Mouse (Mus musculus) central nervous system, embryonic 11.5 days (tissue): Measurements from ENCODE around the gene Naip5. TPM values are rescaled to one million over a fixed set of nuclear protein-coding genes. Genes with fewer than 3 reads are reported as not detected.

ENCODE experiments used
- polyA plus RNA-seq: library from polyadenylated mRNA; depleted of rRNA; stranded (reverse); fragments of >200 nt; gene quantifications from 2 replicates; pipeline ENCODE4 v1.2.3, GENCODE M21; 2012; rRNA removed

The Naip5 gene
- polyA plus RNA-seq, result 0.32 and 0.46 TPM in 2 replicates

DNA sequence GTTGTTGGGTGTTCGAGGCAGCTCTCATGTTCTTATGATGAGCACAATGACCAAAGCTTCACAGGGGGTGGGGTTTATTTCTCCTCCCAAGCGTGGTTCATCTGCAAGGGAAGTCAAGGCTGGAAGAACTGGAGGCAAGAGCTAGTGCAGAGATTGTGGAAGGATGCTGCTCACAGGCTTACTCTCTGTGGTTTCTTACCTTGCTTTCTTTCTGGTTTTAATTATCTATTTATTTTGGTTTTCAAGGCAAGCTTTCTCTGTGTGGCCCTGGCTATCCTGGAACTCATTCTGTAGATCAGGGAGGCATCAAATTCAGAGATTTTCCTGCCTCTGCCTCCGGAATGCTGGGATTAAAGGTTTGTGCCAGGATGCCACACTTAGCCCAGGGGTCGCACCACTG lies at the start of gene Naip5:
Gene Naip5, minus strand, starts transcription at position 101 of the 400 bp plus-strand sequence.

DNA sequence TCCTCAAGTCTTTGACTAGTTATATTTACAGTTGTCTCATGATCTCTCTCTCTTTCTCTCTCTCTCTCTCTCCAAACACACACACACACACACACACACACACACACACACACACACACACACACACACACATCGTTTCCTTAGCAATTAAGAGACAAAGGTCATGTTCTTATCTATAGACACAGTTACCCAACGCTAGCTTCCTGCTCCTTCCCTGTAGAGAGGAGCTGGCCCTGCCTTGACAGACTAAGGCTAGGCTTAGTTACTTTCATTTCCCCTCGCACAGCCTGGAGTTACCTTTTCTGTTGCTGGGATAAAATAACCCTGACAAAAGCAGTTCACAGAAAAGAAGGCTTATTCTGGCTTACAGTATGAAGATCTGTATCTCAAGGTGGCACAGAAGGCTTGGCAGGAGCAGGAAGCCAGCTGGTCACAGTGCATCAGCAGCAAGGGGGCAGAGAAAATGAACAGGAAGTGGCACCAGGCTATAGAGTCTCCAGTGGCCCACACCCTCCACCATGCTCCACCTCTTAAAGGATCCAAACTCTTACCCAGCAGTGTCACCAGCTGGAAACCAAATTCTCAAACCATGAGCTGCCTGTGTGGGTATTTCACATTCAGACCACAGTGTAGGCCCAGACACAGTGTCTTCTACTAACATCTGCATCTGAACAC lies 44.3 kb downstream of the Naip5 start, which contains the start of gene Naip2:
Gene Naip2, minus strand, starts transcription at position 434 of the 675 bp plus-strand sequence.

Other genes starting within 250 kb of the Naip5 start
- 22.2 and 24.9 TPM in 2 replicates for gene Mccc2, start 230.7 kb downstream of the Naip5 start, polyA plus RNA-seq
- 15.6 and 17.1 TPM in 2 replicates for gene Bdp1, start 142.3 kb downstream of the Naip5 start, polyA plus RNA-seq
- 131 and 202 TPM in 2 replicates for gene Serf1, start 138.3 kb downstream of the Naip5 start, polyA plus RNA-seq
- 73.7 and 78.6 TPM in 2 replicates for gene Smn1, start 121.5 kb downstream of the Naip5 start, polyA plus RNA-seq
- 0.42 and 0.46 TPM in 2 replicates for gene Naip2, start 44.2 kb downstream of the Naip5 start, polyA plus RNA-seq
- 0.29 and 0.31 TPM in 2 replicates for gene Naip6, start 71.4 kb upstream of the Naip5 start, polyA plus RNA-seq
- gene Naip1, start 206.5 kb upstream of the Naip5 start, polyA plus RNA-seq, result 0.01 and 0.02 TPM in 2 replicates
- gene Gtf2h2, start 246.3 kb upstream of the Naip5 start, polyA plus RNA-seq, result 80.6 and 96.1 TPM in 2 replicates